Mouse (Mus musculus) forebrain, embryonic 14.5 days (tissue): Measurements from ENCODE around the gene Snrnp35. TPM values are rescaled to one million over a fixed set of nuclear protein-coding genes. Genes with fewer than 3 reads are reported as not detected.

Source experiments
- ATAC-seq: fragments of 200-750 bp; cut with Nextera tagmentation; 2 replicates; pipeline ENCODE4 v1.8.0; 2017; ENCODE audit warnings: mild to moderate bottlenecking, moderate library complexity
- DNase-seq: peaks from one replicate; pipeline ENCODE4 v3.0.0-alpha.2; 2015; ENCODE audit warnings: low spot score
- H3K27ac ChIP-seq: fragments of 300-500 bp; sonication (generic); 2 replicates; pipeline ENCODE4 v1.5.1; 2014; ENCODE audit warnings: low read depth, mild to moderate bottlenecking, control low read depth, low read length, moderate library complexity
- H3K27me3 ChIP-seq: fragments of 300-500 bp; sonication (generic); replicated peaks from 2 replicates; pipeline ENCODE4 v1.6.1; 2014; ENCODE audit warnings: low read length, control low read depth, mixed read lengths; ENCODE audit not compliant: control insufficient read depth, insufficient read depth
- H3K36me3 ChIP-seq: fragments of 300-500 bp; sonication (generic); 2 replicates; pipeline ENCODE4 v1.6.1; 2014; ENCODE audit warnings: low read length, control low read depth; ENCODE audit not compliant: control insufficient read depth, insufficient read depth
- H3K4me1 ChIP-seq: fragments of 300-500 bp; sonication (generic); 2 replicates; pipeline ENCODE4 v1.6.1; 2014; ENCODE audit warnings: antibody characterized with exemption, low read length, control low read depth; ENCODE audit not compliant: control insufficient read depth, insufficient read depth
- H3K4me2 ChIP-seq: fragments of 300-500 bp; sonication (generic); 2 replicates; pipeline ENCODE4 v1.6.1; 2014; ENCODE audit warnings: mild to moderate bottlenecking, control low read depth, low read length
- H3K4me3 ChIP-seq: fragments of 300-500 bp; sonication (generic); 2 replicates; pipeline ENCODE4 v1.5.1; 2014; ENCODE audit warnings: low read depth, low read length, control low read depth
- H3K9ac ChIP-seq: fragments of 300-500 bp; sonication (generic); 2 replicates; pipeline ENCODE4 v1.6.1; 2014; ENCODE audit warnings: mild to moderate bottlenecking, low read length, control low read depth, moderate library complexity
- H3K9me3 ChIP-seq: fragments of 300-500 bp; sonication (generic); replicated peaks from 2 replicates; pipeline ENCODE4 v1.6.1; 2016; ENCODE audit warnings: low read length, control low read depth, mixed read lengths; ENCODE audit not compliant: control insufficient read depth
- WGBS: fragments of 180-500 bp; shearing (Covaris S2); extraction: QIAGEN DNeasy Blood & Tissue Kit; methylation state at CpG from one replicate; pipeline ENCODE4 v1.1.7; 2014; 5-methylcytosine and 5-hydroxymethylcytosine counted together
- polyA plus RNA-seq: library from polyadenylated mRNA; unstranded; fragments of >200 nt; fragmentation: Nextera tagmentation; extraction: Ambion mirVana; gene quantifications from 2 replicates; pipeline ENCODE4 v1.2.1, GENCODE M21; 2014

Snrnp35 gene
- polyA plus RNA-seq, 1 experiment from 2014 or later: 14.7 TPM

DNA sequence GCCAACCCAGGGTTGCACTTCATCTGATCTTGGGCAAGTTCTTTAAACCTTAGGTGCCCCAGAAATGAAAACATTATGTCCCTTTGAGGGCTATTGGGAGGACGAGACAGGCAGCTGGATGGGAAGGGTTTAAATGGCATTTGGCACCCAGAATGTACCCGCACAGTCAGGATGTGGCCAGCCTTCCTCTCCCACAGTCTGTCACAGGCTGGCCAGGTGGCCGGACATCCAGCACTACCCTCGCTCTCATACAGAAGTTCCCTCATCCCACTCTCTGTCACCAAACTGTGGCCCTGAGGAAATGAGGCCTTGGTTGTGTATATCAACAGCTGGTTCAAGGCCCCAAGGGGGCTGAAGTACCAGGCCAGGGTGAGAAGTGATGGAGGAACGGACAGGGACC is 42.0 kb downstream of the Snrnp35 start:
- Histone ChIP-seq H3K9me3 (no peaks in the 10 kb centered on the region), H3K4me3 (no peak overlapping the region), H3K4me1 (no peaks in the 10 kb centered on the region; the same call in 1 of the 2 replicates), H3K4me2 (no peak overlapping the region), H3K36me3 (peaks cover 9% of the 10 kb centered on the region), H3K27ac (no peak overlapping the region), H3K9ac (no peak overlapping the region), H3K27me3 (no peaks in the 10 kb centered on the region)
- 92% methylated on average over 5 of the region's 5 CpGs for WGBS
- ATAC-seq: no peak
- no peak for DNase-seq

DNA sequence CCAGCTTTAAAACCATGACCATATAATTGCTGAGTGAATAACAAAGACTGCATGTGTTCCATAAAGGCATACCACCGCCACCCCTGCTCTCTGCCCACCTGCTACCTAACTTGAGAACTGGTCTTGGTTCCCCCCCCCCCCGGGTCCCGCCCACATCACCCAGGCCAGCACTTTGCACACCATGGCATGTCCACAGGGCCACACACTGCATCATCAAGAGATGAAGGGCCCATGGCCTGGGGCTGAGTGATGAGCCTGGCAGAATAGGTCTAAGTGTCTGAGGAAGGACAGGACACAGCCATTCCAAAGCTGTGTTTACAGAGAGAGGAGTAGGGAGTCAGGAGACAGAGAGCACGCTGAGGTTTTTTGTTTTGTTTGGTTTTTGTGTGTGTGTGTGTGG is 45.4 kb downstream of the Snrnp35 start:
- Histone ChIP-seq H3K4me2 (peak overlapping the region; percentile 60; the same call in 1 of the 2 replicates), H3K27ac (no peak overlapping the region), H3K9ac (no peak overlapping the region; the same call in 1 of the 2 replicates), H3K36me3 (no peaks in the 10 kb centered on the region), H3K4me3 (no peak overlapping the region), H3K27me3 (no peaks in the 10 kb centered on the region), H3K4me1 (peaks cover 6% of the 10 kb centered on the region; the same call in 1 of the 2 replicates), H3K9me3 (no peaks in the 10 kb centered on the region)
- ATAC-seq (no peak), DNase-seq (no peak)
- WGBS: 78% methylated on average over 4 of the region's 4 CpGs

DNA sequence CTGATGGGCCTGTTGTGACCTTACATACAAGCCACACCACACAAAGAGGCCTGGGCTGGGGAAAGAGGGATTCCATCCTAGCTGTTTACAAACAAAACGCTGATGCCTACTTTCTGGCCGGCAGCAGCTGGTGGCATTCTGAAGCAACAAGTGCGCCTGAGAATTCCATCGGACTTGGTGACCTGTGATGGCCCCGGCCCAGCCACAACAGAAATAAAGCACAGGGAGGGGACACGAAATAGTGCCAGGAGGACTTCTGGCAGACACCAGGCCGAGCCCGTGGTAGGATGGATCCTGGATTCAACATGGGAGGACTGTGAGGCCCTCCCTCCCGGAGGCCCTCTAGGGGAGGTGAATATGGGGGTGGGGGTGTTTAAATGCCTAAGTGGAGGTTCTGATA is 45.9 kb downstream of the Snrnp35 start:
- DNase-seq: no peak
- H3K27ac ChIP-seq: 0 out of 2 replicates have a peak overlapping the region, but pooled peaks have one; percentile 18
- WGBS: 51% methylated on average over 9 of the region's 9 CpGs
- no peak for ATAC-seq
- no peaks in the 10 kb centered on the region for H3K9me3 ChIP-seq
- H3K4me1 ChIP-seq: peaks cover 6% of the 10 kb centered on the region; the same call in 1 of the 2 replicates
- H3K4me2 ChIP-seq: peak overlapping the region; percentile 60; the same call in 1 of the 2 replicates
- H3K36me3 ChIP-seq: no peaks in the 10 kb centered on the region
- H3K4me3 ChIP-seq: no peak overlapping the region
- no peaks in the 10 kb centered on the region for H3K27me3 ChIP-seq
- H3K9ac ChIP-seq: peak overlapping the region; percentile 32

DNA sequence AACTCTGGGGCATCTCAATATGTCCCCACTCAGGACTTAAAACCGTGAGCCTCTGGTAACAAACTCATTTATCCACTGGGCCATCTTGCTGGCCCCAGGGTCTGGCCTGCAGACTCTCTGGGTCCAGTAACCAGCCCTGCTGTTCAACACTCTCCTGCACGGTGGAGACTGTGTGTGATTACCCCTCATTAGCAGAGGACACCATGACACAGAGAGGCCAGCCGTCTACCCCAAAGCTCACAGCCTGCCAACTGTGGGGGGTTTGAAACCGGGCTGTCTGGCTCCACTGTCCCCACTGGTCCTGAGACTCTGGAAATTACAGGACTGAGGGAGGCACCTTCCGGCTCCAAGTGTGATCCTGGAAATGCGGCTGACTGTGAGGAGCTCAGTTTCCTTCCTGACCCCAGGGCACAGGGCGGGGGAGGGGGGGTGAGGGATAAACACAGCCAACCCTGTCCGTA is 46.3 kb downstream of the Snrnp35 start:
- ATAC-seq: no peak
- DNase-seq: no peak
- 0 out of 2 replicates have a peak overlapping the region, but pooled peaks have one; percentile 18 for H3K27ac ChIP-seq

DNA sequence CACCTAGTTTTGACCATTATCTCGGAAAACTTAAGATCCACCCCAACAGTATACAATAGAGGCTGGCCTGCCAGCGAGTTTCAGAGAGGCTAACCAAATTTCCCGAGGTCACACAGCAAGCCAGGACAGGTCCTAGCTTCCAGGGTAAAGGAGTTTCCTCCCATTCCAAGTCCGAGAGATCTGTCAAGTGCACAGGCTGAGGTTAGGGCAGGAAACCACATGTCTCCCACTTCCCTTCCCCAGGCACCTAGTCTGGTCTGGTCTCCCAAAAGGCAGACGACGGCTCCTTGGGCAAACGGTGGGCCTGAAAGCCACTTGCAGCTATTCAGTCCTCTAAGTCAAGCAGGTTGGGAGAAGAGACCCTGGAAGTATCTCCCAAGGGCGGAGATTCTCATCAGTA is 46.8 kb downstream of the Snrnp35 start:
- Histone ChIP-seq H3K9me3 (no peaks in the 10 kb centered on the region), H3K9ac (peak overlapping the region; percentile 81; the same call in 1 of the 2 replicates), H3K4me2 (peak overlapping the region; percentile 60), H3K36me3 (no peaks in the 10 kb centered on the region), H3K4me1 (peaks cover 6% of the 10 kb centered on the region; the same call in 1 of the 2 replicates), H3K27me3 (no peaks in the 10 kb centered on the region), H3K4me3 (peak overlapping the region; percentile 72; the same call in 1 of the 2 replicates), H3K27ac (0 out of 2 replicates have a peak overlapping the region, but pooled peaks have one; percentile 18)
- DNase-seq: no peak
- ATAC-seq: no peak
- WGBS: 71% methylated on average over 8 of the region's 8 CpGs

More for the DNA sequence above, 46.3 kb downstream of the Snrnp35 start:
- H3K4me1 ChIP-seq: peaks cover 6% of the 10 kb centered on the region; the same call in 1 of the 2 replicates
- H3K27me3 ChIP-seq: no peaks in the 10 kb centered on the region
- no peaks in the 10 kb centered on the region for H3K9me3 ChIP-seq
- peak overlapping the region; percentile 60 for H3K4me2 ChIP-seq
- WGBS: 49% methylated on average over 8 of the region's 8 CpGs
- peak overlapping the region; percentile 32 for H3K9ac ChIP-seq
- H3K4me3 ChIP-seq: 0 out of 2 replicates have a peak overlapping the region, but pooled peaks have one; percentile 72
- no peaks in the 10 kb centered on the region for H3K36me3 ChIP-seq

DNA sequence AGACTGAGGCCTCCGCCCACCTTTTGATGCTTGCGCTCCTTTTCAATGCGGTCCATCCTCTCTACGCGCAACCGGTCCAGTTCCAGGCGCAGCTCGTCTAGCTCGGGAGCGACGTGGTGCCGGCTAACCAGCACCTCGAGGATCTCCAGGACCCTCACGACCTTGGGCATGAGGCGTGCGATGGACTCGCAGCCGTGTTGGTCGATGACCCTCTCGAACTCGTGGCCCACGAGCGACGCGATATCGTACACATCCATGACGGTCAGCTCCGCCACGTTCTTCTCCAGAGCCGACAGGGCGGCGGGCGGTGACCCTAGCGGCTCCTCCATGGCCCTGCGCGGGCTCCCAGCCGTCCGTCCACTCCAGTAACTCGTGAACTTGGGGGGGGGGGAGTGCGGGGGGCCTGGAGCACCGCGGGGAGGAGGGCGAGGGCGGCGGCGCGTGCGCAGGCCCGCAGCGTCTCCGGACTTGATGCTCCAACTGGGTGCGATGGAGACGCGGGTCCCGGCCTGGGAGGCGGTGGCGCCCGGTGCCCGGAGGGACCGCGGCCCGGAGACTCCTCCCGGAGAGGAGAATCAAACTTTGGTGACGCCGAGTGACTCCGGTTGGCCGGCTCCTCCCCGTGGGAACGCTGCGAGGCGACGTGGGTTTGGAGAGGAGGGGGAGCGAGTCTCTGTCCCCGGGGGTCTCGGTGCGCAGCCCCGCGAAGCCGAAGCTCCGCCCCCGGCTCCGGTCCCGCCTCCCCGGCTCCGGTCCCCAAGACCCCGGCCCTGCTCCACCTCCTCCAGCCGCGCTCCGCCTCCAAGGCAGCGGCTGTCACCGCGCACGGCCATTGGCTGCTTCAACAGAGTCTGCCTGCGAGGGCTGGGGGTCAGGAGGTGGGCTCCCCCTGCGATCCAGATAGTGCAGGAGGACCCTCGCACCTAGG is 48.0 kb downstream of the Snrnp35 start, which contains the start of gene Rilpl1:
Gene Rilpl1, minus strand, starts transcription at position 737 of the 928 bp plus-strand sequence.
- Histone ChIP-seq H3K27me3 (no peaks in the 10 kb centered on the region), H3K4me1 (peaks cover 6% of the 10 kb centered on the region; the same call in 1 of the 2 replicates), H3K9ac (peak within 1 kb of the TSS; percentile 81), H3K9me3 (no peaks in the 10 kb centered on the region), H3K4me2 (peak within 1 kb of the TSS; percentile 60), H3K36me3 (no peaks in the 10 kb centered on the region), H3K27ac (peak within 1 kb of the TSS; percentile 60; the same call in 1 of the 2 replicates), H3K4me3 (peak within 1 kb of the TSS; percentile 72)
- peak; percentile 91 for DNase-seq
- peak; percentile 95 for ATAC-seq
- WGBS: under 1% methylated on average over 84 of the region's 96 CpGs

DNA sequence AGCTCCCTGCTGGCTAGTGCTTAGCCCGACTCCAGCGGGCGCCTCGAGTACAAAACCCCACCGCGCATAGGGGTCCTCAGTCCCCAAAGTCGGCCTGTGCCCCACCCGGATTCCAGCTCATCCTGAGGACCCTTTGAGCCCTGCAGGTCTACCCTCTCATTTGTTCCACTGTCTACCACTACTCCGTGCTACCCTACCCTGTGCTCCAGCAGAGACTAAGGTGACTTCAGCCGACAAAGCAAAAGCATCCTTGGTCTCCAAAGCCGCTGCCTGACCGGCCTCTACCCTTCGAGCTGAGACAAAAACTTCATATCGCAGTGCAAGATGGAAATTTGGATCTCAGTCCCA is 48.6 kb downstream of the Snrnp35 start:
- peak overlapping the region; percentile 60; the same call in 1 of the 2 replicates for H3K27ac ChIP-seq
- WGBS: 10% methylated on average over 14 of the region's 14 CpGs
- ATAC-seq: no peak

DNA sequence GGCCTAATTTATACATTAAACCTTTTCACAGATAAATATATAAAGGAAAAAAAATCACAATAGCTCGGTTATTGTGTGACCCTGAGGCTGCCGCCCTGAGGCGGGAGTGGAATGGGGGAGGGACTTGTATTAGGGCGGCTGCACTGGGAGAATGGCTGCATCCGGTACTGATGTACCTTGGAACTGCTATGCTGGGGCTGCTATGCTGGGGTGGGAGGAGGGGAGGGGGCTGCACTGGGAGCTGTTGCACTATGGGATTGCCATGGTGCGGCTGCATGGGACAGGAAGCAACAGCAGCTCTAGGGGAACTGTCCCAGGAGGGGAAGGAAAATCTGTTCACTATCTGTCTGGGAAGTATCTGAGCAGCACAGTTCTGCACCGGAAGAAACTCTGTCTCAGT is 49.5 kb downstream of the Snrnp35 start:
- Histone ChIP-seq H3K27me3 (no peaks in the 10 kb centered on the region), H3K4me3 (no peak overlapping the region), H3K9me3 (no peaks in the 10 kb centered on the region), H3K4me1 (peaks cover 6% of the 10 kb centered on the region; the same call in 1 of the 2 replicates), H3K36me3 (no peaks in the 10 kb centered on the region), H3K9ac (no peak overlapping the region), H3K27ac (no peak overlapping the region), H3K4me2 (no peak overlapping the region)
- DNase-seq (no peak), ATAC-seq (no peak)
- WGBS: 28% methylated on average over 7 of the region's 7 CpGs

More for the DNA sequence above, 48.6 kb downstream of the Snrnp35 start:
- Histone ChIP-seq H3K9ac (peak overlapping the region; percentile 81), H3K9me3 (no peaks in the 10 kb centered on the region), H3K4me3 (peak overlapping the region; percentile 72), H3K4me1 (peaks cover 6% of the 10 kb centered on the region; the same call in 1 of the 2 replicates), H3K27me3 (no peaks in the 10 kb centered on the region), H3K36me3 (no peaks in the 10 kb centered on the region), H3K4me2 (peak overlapping the region; percentile 60)
- DNase-seq: no peak
